Comparison of ENCODE assay signal across 17 mouse cellular contexts in the genomic region with DNA sequence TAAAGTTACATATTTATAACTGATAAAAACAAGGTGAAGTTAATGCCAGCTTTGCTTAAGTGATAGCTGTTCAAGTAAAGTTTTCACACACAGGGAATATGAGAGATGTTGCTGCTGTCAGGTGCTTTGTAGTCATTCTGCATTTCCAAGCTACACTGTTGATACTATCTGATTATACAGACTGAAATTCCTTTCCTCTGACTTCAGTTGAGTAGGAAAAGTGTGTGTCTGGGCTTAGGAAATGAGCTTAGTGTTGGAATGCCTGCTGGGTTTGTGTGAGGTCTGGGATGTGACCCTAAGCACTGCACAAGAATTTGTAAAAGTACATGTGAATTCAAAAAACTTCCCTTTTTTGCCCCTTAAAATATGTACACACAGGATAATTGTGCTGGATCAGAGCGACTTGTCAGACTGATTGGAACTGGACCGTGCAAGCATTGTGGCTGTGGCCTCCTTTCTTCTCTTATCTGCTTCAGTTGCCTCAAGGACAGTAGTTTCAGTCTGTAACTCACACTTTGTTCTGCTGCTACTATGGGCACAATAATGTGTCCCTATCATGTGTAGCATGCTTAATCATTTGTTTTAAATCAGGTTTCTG. TPM values are rescaled to one million over a fixed set of nuclear protein-coding genes. Genes with fewer than 3 reads are reported as not detected.
DNase-seq lines count a peak whose midpoint lies in the region; ATAC-seq and TF ChIP-seq lines count a peak whose summit lies in the region.
"Had no signal": no experiment of that assay in that cellular context is flagged by ENCODE, and none has a peak within 500 bp of the region (broad histone marks: within the 10 kb centered on the region; RNA-seq: fewer than 3 reads in every experiment).

No protein-coding gene starts in this region.

- peaks cover 15% of the 10 kb centered on the region for H3K4me1 ChIP-seq in heart, embryonic 15.5 days (replicated peaks)
- no peaks in the 10 kb centered on the region for H3K4me1 ChIP-seq in testis, adult 2 months (ENCODE audit: control insufficient read depth, insufficient read depth, low read length)
- H3K4me1 ChIP-seq in intestine, embryonic 16.5 days (ENCODE audit: control insufficient read depth, insufficient read depth, low read length) = peaks cover 9% of the 10 kb centered on the region
- H3K4me1 ChIP-seq: limb, embryonic 15.5 days; neural tube, embryonic 15.5 days had no signal

- no peaks in the 10 kb centered on the region for H3K36me3 ChIP-seq in heart, embryonic 15.5 days
- peaks cover 2% of the 10 kb centered on the region; the same call in 1 of the 2 replicates for H3K36me3 ChIP-seq in testis, adult 2 months (ENCODE audit: control insufficient read depth, insufficient read depth, low read length)
- H3K36me3 ChIP-seq in intestine, embryonic 16.5 days (ENCODE audit: control insufficient read depth, insufficient read depth, low read length) = no peaks in the 10 kb centered on the region
- H3K36me3 ChIP-seq: limb, embryonic 15.5 days; neural tube, embryonic 15.5 days had no signal

- no peak for TF ChIP-seq POLR2A in testis, adult 2 months (IDR thresholded peaks at IDR 0.05; ENCODE audit: control insufficient read depth, low read depth, low read length)

- peak overlapping the region; percentile 44 for H3K27ac ChIP-seq in heart, embryonic 15.5 days
- 0 out of 2 replicates have a peak overlapping the region, but pooled peaks have one; percentile 37 for H3K27ac ChIP-seq in testis, adult 2 months (ENCODE audit: control insufficient read depth, insufficient read depth, low read depth, low read length)
- peak overlapping the region; percentile 62 for H3K27ac ChIP-seq in intestine, embryonic 16.5 days (ENCODE audit: low read length)

- TF ChIP-seq CTCF in testis, adult 2 months (IDR thresholded peaks at IDR 0.05; ENCODE audit: control insufficient read depth, insufficient read depth, insufficient replicate concordance, low read depth, low read length) = no peak

- intact Hi-C loops in heart, postnatal 25 days (cut with DNase I) = no loop called here

- DNase-seq in heart, postnatal 25 days (ENCODE audit: low spot score) = no peak
- DNase-seq in testis, postnatal 10 days (ENCODE audit: low spot score) = no peak
- DNase-seq in left cerebral cortex, adult 18-20 months (ENCODE audit: low spot score in 2 of 2) = no peak
- DNase-seq in gastrocnemius, adult 8-10 months (ENCODE audit: low spot score in 2 of 2) = no peak
- DNase-seq: cerebellum, adult 18-20 months; kidney, adult 2 months; right cerebral cortex, postnatal 14 days had no signal

- WGBS in heart, embryonic 15.5 days = 16% methylated on average over 2 of the region's 2 CpGs
- 18% methylated on average over 2 of the region's 2 CpGs for WGBS in intestine, embryonic 16.5 days

- H3K4me3 ChIP-seq in heart, embryonic 15.5 days = no peak overlapping the region
- no peak overlapping the region for H3K4me3 ChIP-seq in testis, adult 2 months (ENCODE audit: control insufficient read depth, low read depth, low read length)
- no peak overlapping the region for H3K4me3 ChIP-seq in intestine, embryonic 16.5 days (ENCODE audit: low read length)
- H3K4me3 ChIP-seq: limb, embryonic 15.5 days; neural tube, embryonic 15.5 days had no signal

- ATAC-seq in heart, embryonic 15.5 days (replicated peaks; ENCODE audit: insufficient number of reproducible peaks, insufficient read depth, low FRiP score, low read depth) = 0 out of 2 replicates have a peak, but pooled peaks have one; percentile 53
- peak; percentile 66; the same call in 1 of the 2 replicates for ATAC-seq in intestine, embryonic 16.5 days

- H3K9ac ChIP-seq in heart, embryonic 15.5 days = no peak overlapping the region
- no peak overlapping the region; the same call in 1 of the 2 replicates for H3K9ac ChIP-seq in intestine, embryonic 16.5 days (ENCODE audit: low read depth, low read length)
- H3K9ac ChIP-seq: limb, embryonic 15.5 days; neural tube, embryonic 15.5 days had no signal

- H3K9me3 ChIP-seq in heart, embryonic 15.5 days (replicated peaks) = no peaks in the 10 kb centered on the region
- H3K9me3 ChIP-seq in intestine, embryonic 16.5 days (ENCODE audit: control insufficient read depth, low read length) = no peaks in the 10 kb centered on the region
- H3K9me3 ChIP-seq: limb, embryonic 15.5 days; neural tube, embryonic 15.5 days had no signal

- H3K4me2 ChIP-seq in heart, embryonic 15.5 days = no peak overlapping the region
- H3K4me2 ChIP-seq in intestine, embryonic 16.5 days (ENCODE audit: low read depth, low read length) = no peak overlapping the region
- H3K4me2 ChIP-seq: limb, embryonic 15.5 days; neural tube, embryonic 15.5 days had no signal

- no peaks in the 10 kb centered on the region for H3K27me3 ChIP-seq in heart, embryonic 15.5 days
- no peaks in the 10 kb centered on the region for H3K27me3 ChIP-seq in testis, adult 2 months (ENCODE audit: control insufficient read depth, insufficient read depth, low read length)
- no peaks in the 10 kb centered on the region for H3K27me3 ChIP-seq in intestine, embryonic 16.5 days (replicated peaks; ENCODE audit: control insufficient read depth, insufficient read depth, low read length)
- H3K27me3 ChIP-seq: limb, embryonic 15.5 days; neural tube, embryonic 15.5 days had no signal

RNA-seq across cellular contexts. Expression of a gene that starts 11.2 kb away (rescaled TPM):
- polyA plus RNA-seq in heart, embryonic 15.5 days (2015; fragmentation: Nextera tagmentation; extraction: Ambion mirVana) = not detected in 2 replicates
- total RNA-seq in heart, postnatal 25 days (2021) = not detected
- 92.8 and 97.9 TPM in 2 replicates for polyA plus RNA-seq in testis, adult 2 months (2012; rRNA removed)
- not detected in 2 replicates for polyA plus RNA-seq in intestine, embryonic 16.5 days (2015; fragmentation: Nextera tagmentation; extraction: Ambion mirVana)
- under 1 TPM in 1 of 2 experiments, not detected in 1; 0.21 TPM for total RNA-seq in left cerebral cortex, adult 18-20 months (2021)
- total RNA-seq in gastrocnemius, adult 8-10 months (2022) = not detected
- total RNA-seq: adrenal gland, postnatal 4 days; megakaryocyte, adult 5-6 weeks; monocyte, adult 5-6 weeks had no signal
- polyA plus RNA-seq: frontal cortex, adult 2 months; kidney, adult 2 months; large intestine, adult 2 months; limb, embryonic 15.5 days; neural tube, embryonic 15.5 days had no signal

RNA-seq across cellular contexts. Expression of a gene that starts 13.5 kb away (rescaled TPM):
- 23.8 and 25.6 TPM in 2 replicates for polyA plus RNA-seq in heart, embryonic 15.5 days (2015; fragmentation: Nextera tagmentation; extraction: Ambion mirVana)
- 10 to 100 TPM; 43.4 to 43.7 TPM for total RNA-seq in heart, postnatal 25 days (2021)
- 159 and 174 TPM in 2 replicates for polyA plus RNA-seq in testis, adult 2 months (2012; rRNA removed)
- 30.6 and 31.4 TPM in 2 replicates for polyA plus RNA-seq in intestine, embryonic 16.5 days (2015; fragmentation: Nextera tagmentation; extraction: Ambion mirVana)
- 100 to 1,000 TPM; 175 to 183 TPM for total RNA-seq in left cerebral cortex, adult 18-20 months (2021)
- total RNA-seq in gastrocnemius, adult 8-10 months (2022) = 10 to 100 TPM in 1 of 4 experiments, 1 to 10 TPM in 3; 4.2 to 13.6 (median 8.2) TPM

RNA-seq across cellular contexts. Expression of a gene that starts 36.8 kb away (rescaled TPM):
- 13.1 and 18.4 TPM in 2 replicates for polyA plus RNA-seq in heart, embryonic 15.5 days (2015; fragmentation: Nextera tagmentation; extraction: Ambion mirVana)
- 10 to 100 TPM; 26.3 to 26.4 TPM for total RNA-seq in heart, postnatal 25 days (2021)
- polyA plus RNA-seq in testis, adult 2 months (2012; rRNA removed) = 33.6 and 33.7 TPM in 2 replicates
- 26.1 and 31.3 TPM in 2 replicates for polyA plus RNA-seq in intestine, embryonic 16.5 days (2015; fragmentation: Nextera tagmentation; extraction: Ambion mirVana)
- 100 to 1,000 TPM in 1 of 2 experiments, 10 to 100 TPM in 1; 93.9 to 101 TPM for total RNA-seq in left cerebral cortex, adult 18-20 months (2021)
- total RNA-seq in gastrocnemius, adult 8-10 months (2022) = 10 to 100 TPM in 3 of 4 experiments, 1 to 10 TPM in 1; 9.8 to 12.6 (median 11.4) TPM
